28 mouse cellular contexts compared by ENCODE assay signal in the genomic region with DNA sequence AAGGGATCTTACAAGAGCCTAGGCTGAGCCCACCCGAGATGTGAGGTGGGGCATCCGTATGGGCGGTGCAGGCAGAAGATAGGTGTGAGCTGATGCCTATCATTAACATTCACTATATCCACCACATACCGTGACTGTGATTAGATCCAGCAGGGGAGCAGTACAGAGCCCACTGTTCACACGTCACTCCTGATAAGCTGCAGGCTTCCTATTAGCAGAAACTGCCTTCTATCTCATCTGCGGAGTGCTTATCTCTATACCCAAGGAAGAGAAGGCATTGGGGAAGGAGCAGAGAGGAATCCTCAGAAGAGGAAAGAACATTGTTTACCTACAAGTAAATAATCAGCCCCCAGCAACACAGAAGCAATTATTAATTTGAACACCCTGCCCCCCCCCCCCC. TPM values are rescaled to one million over a fixed set of nuclear protein-coding genes. Genes with fewer than 3 reads are reported as not detected.
DNase-seq lines count a peak whose midpoint lies in the region; ATAC-seq lines count a peak whose summit lies in the region.
"Had no signal": no experiment of that assay in that cellular context is flagged by ENCODE, and none has a peak within 500 bp of the region (broad histone marks: within the 10 kb centered on the region; RNA-seq: fewer than 3 reads in every experiment).

No protein-coding gene starts in this region.

- 59% methylated on average over 6 of the region's 6 CpGs for WGBS in embryonic facial prominence, embryonic 15.5 days
- WGBS in embryonic facial prominence, embryonic 10.5 days, result 54% methylated on average over 6 of the region's 6 CpGs
- WGBS in midbrain, embryonic 13.5 days, result 58% methylated on average over 6 of the region's 6 CpGs
- 69% methylated on average over 6 of the region's 6 CpGs for WGBS in midbrain, embryonic 14.5 days
- 8% methylated on average over 6 of the region's 6 CpGs for WGBS in liver, embryonic 13.5 days (ENCODE audit: insufficient replicate concordance)

- ATAC-seq in embryonic facial prominence, embryonic 15.5 days (ENCODE audit: insufficient number of reproducible peaks, low FRiP score, low TSS enrichment, low read depth), result 0 out of 2 replicates have a peak, but pooled peaks have one; percentile 24
- peak; percentile 37; the same call in 1 of the 2 replicates for ATAC-seq in midbrain, embryonic 13.5 days
- no peak for ATAC-seq in midbrain, embryonic 14.5 days (ENCODE audit: low FRiP score, low TSS enrichment)
- ATAC-seq in liver, embryonic 13.5 days (ENCODE audit: low read depth), result peak; percentile 57; the same call in 1 of the 2 replicates
- ATAC-seq: Patski had no signal

- no peaks in the 10 kb centered on the region for H3K9me3 ChIP-seq in embryonic facial prominence, embryonic 15.5 days (replicated peaks)
- no peaks in the 10 kb centered on the region for H3K9me3 ChIP-seq in embryonic facial prominence, embryonic 10.5 days
- no peaks in the 10 kb centered on the region for H3K9me3 ChIP-seq in midbrain, embryonic 13.5 days
- no peaks in the 10 kb centered on the region for H3K9me3 ChIP-seq in midbrain, embryonic 14.5 days (ENCODE audit: control insufficient read depth, low read length)
- no peaks in the 10 kb centered on the region for H3K9me3 ChIP-seq in liver, embryonic 13.5 days (replicated peaks)
- H3K9me3 ChIP-seq: heart, embryonic 10.5 days; hindbrain, embryonic 12.5 days; lung, embryonic 15.5 days; midbrain, embryonic 12.5 days; neural tube, embryonic 12.5 days had no signal

- no peak overlapping the region for H3K27ac ChIP-seq in embryonic facial prominence, embryonic 15.5 days (replicated peaks)
- H3K27ac ChIP-seq in embryonic facial prominence, embryonic 10.5 days (replicated peaks), result no peak overlapping the region
- no peak overlapping the region for H3K27ac ChIP-seq in midbrain, embryonic 13.5 days
- no peak overlapping the region for H3K27ac ChIP-seq in midbrain, embryonic 14.5 days (replicated peaks; ENCODE audit: low read depth, low read length)
- H3K27ac ChIP-seq in liver, embryonic 13.5 days, result no peak overlapping the region
- H3K27ac ChIP-seq: heart, embryonic 10.5 days; hindbrain, embryonic 12.5 days; lung, embryonic 15.5 days; midbrain, embryonic 12.5 days; neural tube, embryonic 12.5 days had no signal

- H3K36me3 ChIP-seq in embryonic facial prominence, embryonic 15.5 days, result no peaks in the 10 kb centered on the region
- H3K36me3 ChIP-seq in embryonic facial prominence, embryonic 10.5 days (replicated peaks), result no peaks in the 10 kb centered on the region
- no peaks in the 10 kb centered on the region for H3K36me3 ChIP-seq in midbrain, embryonic 13.5 days
- H3K36me3 ChIP-seq in midbrain, embryonic 14.5 days (ENCODE audit: control insufficient read depth, insufficient read depth, low read length), result no peaks in the 10 kb centered on the region
- no peaks in the 10 kb centered on the region for H3K36me3 ChIP-seq in liver, embryonic 13.5 days
- H3K36me3 ChIP-seq: heart, embryonic 10.5 days; hindbrain, embryonic 12.5 days; lung, embryonic 15.5 days; midbrain, embryonic 12.5 days; neural tube, embryonic 12.5 days had no signal

- no peak overlapping the region for H3K4me2 ChIP-seq in embryonic facial prominence, embryonic 15.5 days (replicated peaks)
- no peak overlapping the region for H3K4me2 ChIP-seq in midbrain, embryonic 13.5 days (replicated peaks)
- H3K4me2 ChIP-seq in midbrain, embryonic 14.5 days (ENCODE audit: low read length), result no peak overlapping the region
- H3K4me2 ChIP-seq in liver, embryonic 13.5 days, result no peak overlapping the region
- H3K4me2 ChIP-seq: hindbrain, embryonic 12.5 days; lung, embryonic 15.5 days; midbrain, embryonic 12.5 days; neural tube, embryonic 12.5 days had no signal

- H3K9ac ChIP-seq in embryonic facial prominence, embryonic 15.5 days, result no peak overlapping the region
- H3K9ac ChIP-seq in midbrain, embryonic 13.5 days (replicated peaks), result no peak overlapping the region
- H3K9ac ChIP-seq in midbrain, embryonic 14.5 days (replicated peaks; ENCODE audit: low read length), result no peak overlapping the region
- H3K9ac ChIP-seq in liver, embryonic 13.5 days, result no peak overlapping the region
- H3K9ac ChIP-seq: hindbrain, embryonic 12.5 days; lung, embryonic 15.5 days; midbrain, embryonic 12.5 days; neural tube, embryonic 12.5 days had no signal

- peaks cover 7% of the 10 kb centered on the region for H3K4me1 ChIP-seq in embryonic facial prominence, embryonic 15.5 days
- peaks cover 10% of the 10 kb centered on the region for H3K4me1 ChIP-seq in embryonic facial prominence, embryonic 10.5 days
- no peaks in the 10 kb centered on the region for H3K4me1 ChIP-seq in midbrain, embryonic 13.5 days (replicated peaks)
- no peaks in the 10 kb centered on the region for H3K4me1 ChIP-seq in midbrain, embryonic 14.5 days (ENCODE audit: control insufficient read depth, insufficient read depth, low read length)
- H3K4me1 ChIP-seq in liver, embryonic 13.5 days (replicated peaks), result peaks cover 56% of the 10 kb centered on the region
- H3K4me1 ChIP-seq: lung, embryonic 15.5 days; midbrain, embryonic 12.5 days had no signal

- H3K4me3 ChIP-seq in embryonic facial prominence, embryonic 15.5 days (replicated peaks), result no peak overlapping the region
- no peak overlapping the region for H3K4me3 ChIP-seq in embryonic facial prominence, embryonic 10.5 days
- no peak overlapping the region for H3K4me3 ChIP-seq in midbrain, embryonic 13.5 days (replicated peaks)
- no peak overlapping the region for H3K4me3 ChIP-seq in midbrain, embryonic 14.5 days (replicated peaks; ENCODE audit: low read depth, low read length)
- H3K4me3 ChIP-seq in liver, embryonic 13.5 days (replicated peaks), result no peak overlapping the region
- H3K4me3 ChIP-seq: heart, embryonic 10.5 days; hindbrain, embryonic 12.5 days; lung, embryonic 15.5 days; midbrain, embryonic 12.5 days; neural tube, embryonic 12.5 days had no signal

- DNase-seq in embryonic facial prominence, embryonic 10.5 days (ENCODE audit: low spot score), result no peak
- no peak for DNase-seq in midbrain, embryonic 14.5 days
- DNase-seq in liver, embryonic 13.5 days, result no peak
- DNase-seq in yolk sac, embryonic 10.5 days (ENCODE audit: low spot score), result no peak
- no peak for DNase-seq in left cerebral cortex, adult 9 months (ENCODE audit: low spot score in 2 of 2)
- DNase-seq: adrenal gland, postnatal 36 days; cerebellum, adult 11 months; cerebellum, adult 9-11 months; heart, postnatal 10 days; kidney, adult 11 months; kidney, postnatal 4 days; lung, postnatal 36 days; right cerebral cortex, postnatal 25 days; spleen, adult 18-20 months; thymus, postnatal 14 days had no signal

- H3K27me3 ChIP-seq in embryonic facial prominence, embryonic 15.5 days, result no peaks in the 10 kb centered on the region
- H3K27me3 ChIP-seq in embryonic facial prominence, embryonic 10.5 days (replicated peaks; ENCODE audit: low read depth, poor library complexity, severe bottlenecking), result no peaks in the 10 kb centered on the region
- H3K27me3 ChIP-seq in midbrain, embryonic 13.5 days, result no peaks in the 10 kb centered on the region
- H3K27me3 ChIP-seq in midbrain, embryonic 14.5 days (ENCODE audit: control insufficient read depth, insufficient read depth, low read length), result no peaks in the 10 kb centered on the region
- no peaks in the 10 kb centered on the region for H3K27me3 ChIP-seq in liver, embryonic 13.5 days
- H3K27me3 ChIP-seq: hindbrain, embryonic 12.5 days; lung, embryonic 15.5 days; midbrain, embryonic 12.5 days; neural tube, embryonic 12.5 days had no signal

RNA-seq across cellular contexts. Expression of gene Lcp2, which starts 15.0 kb away (rescaled TPM):
- polyA plus RNA-seq in embryonic facial prominence, embryonic 15.5 days (2015; fragmentation: Nextera tagmentation; extraction: Ambion mirVana), result 5.8 and 7.1 TPM in 2 replicates
- polyA plus RNA-seq in embryonic facial prominence, embryonic 10.5 days (2016; fragmentation: Nextera tagmentation; extraction: Ambion mirVana), result 1.4 and 1.5 TPM in 2 replicates
- 1.2 and 1.5 TPM in 2 replicates for polyA plus RNA-seq in midbrain, embryonic 13.5 days (2015; fragmentation: Nextera tagmentation; extraction: Ambion mirVana)
- polyA plus RNA-seq in midbrain, embryonic 14.5 days (2014; fragmentation: Nextera tagmentation; extraction: Ambion mirVana), result 1.2 and 1.9 TPM in 2 replicates
- polyA plus RNA-seq in liver, embryonic 13.5 days (2015; fragmentation: Nextera tagmentation; extraction: Ambion mirVana), result 7.5 and 8.8 TPM in 2 replicates
- polyA plus RNA-seq: Patski had no signal

RNA-seq across cellular contexts. Expression of gene 4930469K13Rik, which starts 36.6 kb away (rescaled TPM):
- polyA plus RNA-seq in embryonic facial prominence, embryonic 15.5 days (2015; fragmentation: Nextera tagmentation; extraction: Ambion mirVana), result 1.4 and 1.5 TPM in 2 replicates
- polyA plus RNA-seq in embryonic facial prominence, embryonic 10.5 days (2016; fragmentation: Nextera tagmentation; extraction: Ambion mirVana), result not detected in 2 replicates
- not detected in 2 replicates for polyA plus RNA-seq in midbrain, embryonic 13.5 days (2015; fragmentation: Nextera tagmentation; extraction: Ambion mirVana)
- not detected in 2 replicates for polyA plus RNA-seq in midbrain, embryonic 14.5 days (2014; fragmentation: Nextera tagmentation; extraction: Ambion mirVana)
- polyA plus RNA-seq in liver, embryonic 13.5 days (2015; fragmentation: Nextera tagmentation; extraction: Ambion mirVana), result not detected in 2 replicates
- polyA plus RNA-seq: cortical plate, adult 2 months; embryonic facial prominence, embryonic 11.5 days; forebrain, embryonic 11.5 days; heart, embryonic 10.5 days; kidney, embryonic 16.5 days; limb, embryonic 14.5 days; midbrain, embryonic 12.5 days; Patski had no signal
